In genomic region chr3:142431481-142431880, GRCm38 (mm10) we compare ENCODE assay signal across 16 mouse cellular contexts.
"Had no signal": no experiment of that assay in that cellular context is flagged by ENCODE, and none has a peak within 500 bp of the region (broad histone marks: within the 10 kb centered on the region; RNA-seq: fewer than 3 reads in every experiment).

No protein-coding gene starts in this region.

- H3K36me3 ChIP-seq: neural tube, embryonic 12.5 days; neural tube, embryonic 13.5 days; neural tube, embryonic 15.5 days; stomach, embryonic 15.5 days had no signal

- H3K27ac ChIP-seq: neural tube, embryonic 12.5 days; neural tube, embryonic 13.5 days; neural tube, embryonic 15.5 days; stomach, embryonic 15.5 days; stomach, postnatal 0 days had no signal

- DNase-seq: right cerebral cortex, adult 18-20 months; right cerebral cortex, postnatal 14 days; right cerebral cortex, postnatal 25 days; right cerebral cortex, postnatal 4 days; spleen, adult 18-20 months; thymus, adult 18-20 months; thymus, adult 2 months; thymus, postnatal 14 days; thymus, postnatal 25 days; thymus, postnatal 36 days; thymus, postnatal 4 days had no signal

- H3K9me3 ChIP-seq: neural tube, embryonic 12.5 days; neural tube, embryonic 13.5 days; neural tube, embryonic 15.5 days; stomach, embryonic 15.5 days had no signal

- H3K27me3 ChIP-seq: neural tube, embryonic 12.5 days; neural tube, embryonic 13.5 days; neural tube, embryonic 15.5 days; stomach, embryonic 15.5 days had no signal

- H3K4me2 ChIP-seq: neural tube, embryonic 12.5 days; neural tube, embryonic 13.5 days; neural tube, embryonic 15.5 days; stomach, embryonic 15.5 days had no signal

- H3K4me3 ChIP-seq: neural tube, embryonic 12.5 days; neural tube, embryonic 13.5 days; neural tube, embryonic 15.5 days; stomach, embryonic 15.5 days had no signal

- H3K4me1 ChIP-seq: neural tube, embryonic 12.5 days; neural tube, embryonic 13.5 days; neural tube, embryonic 15.5 days; stomach, embryonic 15.5 days had no signal

- H3K9ac ChIP-seq: neural tube, embryonic 12.5 days; neural tube, embryonic 13.5 days; neural tube, embryonic 15.5 days; stomach, embryonic 15.5 days had no signal
